Mouse (Mus musculus): ENCODE measurements around the gene Xkrx.
"Not testable (repeated sequence)": the region's sequence is repeated elsewhere in the genome, so short reads cannot be mapped to it uniquely, and the experiment has no call there.

The Xkrx gene

DNA sequence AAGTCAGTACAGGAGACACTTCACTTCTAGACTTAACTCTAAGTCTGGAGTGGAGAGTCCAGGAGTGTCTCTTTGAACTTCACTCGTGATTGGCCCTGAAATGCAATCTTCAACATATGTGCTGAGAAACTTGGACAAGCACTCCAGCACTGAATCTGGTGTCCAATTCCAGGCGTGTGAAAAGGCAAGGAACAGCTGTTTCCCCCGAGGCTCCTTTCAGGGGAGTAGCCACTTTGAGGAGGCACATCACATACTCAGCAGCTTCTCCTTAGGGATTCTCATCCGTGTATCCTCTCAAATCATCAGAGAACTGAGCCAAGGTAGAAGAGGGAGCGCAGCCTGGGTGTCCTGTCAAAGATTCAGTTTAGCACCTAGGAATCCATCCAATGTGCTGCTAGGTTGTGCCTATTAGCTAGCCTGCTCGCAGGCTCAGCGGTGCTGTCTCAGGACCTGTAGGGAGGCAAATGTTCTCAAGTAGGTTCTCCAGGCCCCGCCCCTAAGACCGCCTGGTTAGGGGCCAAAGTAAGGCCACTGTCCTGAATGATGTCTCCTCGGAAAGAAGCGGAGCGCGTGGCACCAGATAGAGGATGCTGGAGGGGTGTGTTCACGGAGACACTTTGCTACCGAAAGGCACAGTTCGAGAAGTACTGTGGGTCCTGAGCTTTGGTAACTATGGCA is at the start of gene Xkrx:
Xkrx (minus strand) TSS at position 34 of the 678 bp plus-strand sequence.
- in situ Hi-C loops (cut with MboI; ENCODE audit: low pct_unique_long_range_greater_than_20kb in 1 of 2, low sequenced_read_pairs in 2 of 2, unreplicated experiment in 1 of 2) = no loop called here

GRCm38 (mm10) chrX:134211151-134211642 is 49.3 kb upstream of the Xkrx start:
- in situ Hi-C loops (cut with MboI; ENCODE audit: low pct_unique_long_range_greater_than_20kb in 1 of 2, low sequenced_read_pairs in 2 of 2, unreplicated experiment in 1 of 2) = no loop called here

- in situ Hi-C loops (cut with MboI; ENCODE audit: low pct_unique_long_range_greater_than_20kb in 1 of 2, low sequenced_read_pairs in 2 of 2, unreplicated experiment in 1 of 2) = no loop called here
These were observed 46.6 kb upstream of the Xkrx start for GRCm38 (mm10) chrX:134208491-134208890.

GRCm38 (mm10) chrX:134187201-134187600 is 25.3 kb upstream of the Xkrx start, which contains the start of gene Arl13a:
Arl13a (plus strand) TSS chrX:134187501.
- in situ Hi-C loops (cut with MboI; ENCODE audit: low pct_unique_long_range_greater_than_20kb in 1 of 2, low sequenced_read_pairs in 2 of 2, unreplicated experiment in 1 of 2) = not testable (repeated sequence)

DNA sequence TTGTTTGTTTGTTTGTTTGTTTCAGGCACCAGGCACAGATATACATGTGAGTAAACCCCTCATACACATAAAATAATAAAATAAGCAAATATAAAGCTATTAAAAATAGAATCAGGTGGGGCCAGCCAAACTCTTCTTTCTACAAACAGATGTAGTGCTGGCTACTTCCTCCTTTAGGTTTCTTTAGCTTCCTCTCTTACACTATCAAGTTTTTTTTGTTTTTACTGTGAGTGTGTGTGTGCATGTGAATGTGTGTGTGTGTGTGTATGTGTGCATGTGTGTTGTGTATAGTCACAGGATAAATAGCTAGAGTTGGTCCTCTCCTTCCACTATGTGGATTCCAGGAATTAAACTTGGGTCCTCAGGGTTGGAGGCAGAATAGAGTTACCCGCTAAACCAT is 12.8 kb upstream of the Xkrx start:
- in situ Hi-C loops (cut with MboI; ENCODE audit: low pct_unique_long_range_greater_than_20kb in 1 of 2, low sequenced_read_pairs in 2 of 2, unreplicated experiment in 1 of 2) = no loop called here

DNA sequence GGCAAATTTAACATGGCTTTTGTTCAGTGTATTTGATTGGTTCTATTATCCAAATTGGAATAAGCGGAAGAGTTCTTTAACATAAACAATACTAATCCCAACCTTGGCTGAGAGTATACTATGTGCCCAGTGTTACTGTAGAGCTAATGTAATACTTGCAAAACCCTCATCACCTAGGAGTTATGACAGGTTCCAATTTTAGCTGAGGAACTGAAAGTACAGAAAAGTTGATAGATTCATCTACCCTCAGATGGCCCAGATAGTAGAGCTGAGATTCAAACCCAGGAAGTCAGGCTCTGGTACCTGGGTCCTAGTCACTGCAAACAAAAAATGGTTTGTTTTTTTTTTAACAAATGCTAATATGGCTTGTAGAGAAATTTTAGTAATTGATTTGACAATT is 8.7 kb upstream of the Xkrx start:
- in situ Hi-C loops (cut with MboI; ENCODE audit: low pct_unique_long_range_greater_than_20kb in 1 of 2, low sequenced_read_pairs in 2 of 2, unreplicated experiment in 1 of 2) = no loop called here

DNA sequence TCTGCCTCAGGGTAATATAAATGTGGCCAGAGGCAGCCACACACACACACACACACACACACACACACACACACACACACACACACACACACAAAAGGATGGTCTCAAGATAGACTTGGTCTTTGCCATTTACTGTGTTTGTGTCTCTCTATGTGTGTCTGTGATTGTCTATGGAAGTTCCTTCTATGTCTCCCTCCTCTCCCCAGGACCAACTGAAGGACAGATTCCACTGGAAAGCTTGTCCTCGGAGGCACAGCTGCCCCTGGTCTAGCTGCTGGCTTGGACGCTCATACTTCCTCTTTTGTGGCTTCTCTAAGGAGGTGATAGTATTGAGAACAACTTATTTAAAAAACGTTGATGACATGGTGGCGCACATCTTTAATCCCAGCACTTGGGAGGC is 1.6 kb upstream of the Xkrx start:
- in situ Hi-C loops (cut with MboI; ENCODE audit: low pct_unique_long_range_greater_than_20kb in 1 of 2, low sequenced_read_pairs in 2 of 2, unreplicated experiment in 1 of 2) = no loop called here

DNA sequence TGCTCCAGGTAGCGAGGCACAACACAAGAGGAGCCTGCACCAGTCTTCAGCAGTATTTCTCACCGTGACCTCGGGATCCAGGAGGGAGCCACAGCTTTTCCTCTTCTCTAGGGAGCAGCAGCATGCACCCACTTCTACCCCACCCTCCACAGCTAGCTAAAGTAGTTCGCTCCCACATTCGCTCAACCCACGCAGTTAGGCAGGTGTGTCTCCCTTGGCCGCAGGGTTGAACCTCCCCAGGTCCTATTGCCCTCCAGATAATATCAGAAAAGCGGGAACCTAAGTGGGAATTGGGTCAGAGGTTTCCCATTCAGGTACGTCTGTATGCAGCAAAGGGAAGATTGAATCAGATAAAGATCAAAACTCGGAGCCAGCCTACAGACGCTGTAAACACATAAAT is 950 bp upstream of the Xkrx start:
- in situ Hi-C loops (cut with MboI; ENCODE audit: low pct_unique_long_range_greater_than_20kb in 1 of 2, low sequenced_read_pairs in 2 of 2, unreplicated experiment in 1 of 2) = no loop called here

- in situ Hi-C loops (cut with MboI; ENCODE audit: low pct_unique_long_range_greater_than_20kb in 1 of 2, low sequenced_read_pairs in 2 of 2, unreplicated experiment in 1 of 2) = no loop called here
These were observed 1.4 kb downstream of the Xkrx start for GRCm38 (mm10) chrX:134160442-134160841.

DNA sequence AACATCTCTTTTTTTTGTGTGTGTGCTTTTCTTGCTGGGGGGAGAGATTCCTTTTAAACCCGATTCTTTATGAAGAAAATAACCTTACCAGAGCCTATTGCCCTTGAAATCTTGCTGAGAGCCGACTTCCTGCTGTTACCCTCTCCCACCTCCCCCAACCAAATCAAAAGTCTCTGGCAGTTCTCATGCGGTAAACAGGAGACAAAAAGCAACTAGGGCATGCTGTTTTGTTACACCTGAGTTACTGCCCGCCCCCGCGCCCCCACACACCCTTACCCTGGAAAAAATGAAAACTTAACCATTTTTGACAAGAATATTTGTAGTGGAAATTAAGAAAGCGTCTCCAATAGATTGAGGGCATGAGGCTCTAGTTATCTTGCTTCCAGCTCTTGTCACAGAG is 3.7 kb downstream of the Xkrx start:
- in situ Hi-C loops (cut with MboI; ENCODE audit: low pct_unique_long_range_greater_than_20kb in 1 of 2, low sequenced_read_pairs in 2 of 2, unreplicated experiment in 1 of 2) = no loop called here

DNA sequence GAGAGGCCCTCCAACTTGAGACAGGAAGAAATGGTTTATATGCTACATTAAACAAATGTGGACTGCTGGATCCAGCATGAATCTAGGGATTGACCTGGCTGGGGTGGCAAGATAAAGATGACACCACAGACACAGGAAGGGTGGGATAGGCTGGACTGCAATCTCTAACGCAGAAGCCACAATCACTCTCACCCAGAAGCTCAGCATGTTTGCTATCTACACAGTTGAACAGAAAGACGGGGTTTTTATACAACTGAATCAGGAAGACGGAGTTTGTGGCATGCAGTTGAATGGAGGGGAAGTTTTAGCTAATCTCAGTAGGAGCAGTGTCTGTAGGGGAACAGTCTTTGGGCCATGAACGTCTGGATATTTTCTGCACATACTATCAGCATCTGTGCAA is 19.9 kb downstream of the Xkrx start:
- in situ Hi-C loops (cut with MboI; ENCODE audit: low pct_unique_long_range_greater_than_20kb in 1 of 2, low sequenced_read_pairs in 2 of 2, unreplicated experiment in 1 of 2) = loop anchor here in 1 of 2 experiments (25.0 kb wide), 1 partner anchor 370 kb away; no protein-coding TSS in a partner anchor

DNA sequence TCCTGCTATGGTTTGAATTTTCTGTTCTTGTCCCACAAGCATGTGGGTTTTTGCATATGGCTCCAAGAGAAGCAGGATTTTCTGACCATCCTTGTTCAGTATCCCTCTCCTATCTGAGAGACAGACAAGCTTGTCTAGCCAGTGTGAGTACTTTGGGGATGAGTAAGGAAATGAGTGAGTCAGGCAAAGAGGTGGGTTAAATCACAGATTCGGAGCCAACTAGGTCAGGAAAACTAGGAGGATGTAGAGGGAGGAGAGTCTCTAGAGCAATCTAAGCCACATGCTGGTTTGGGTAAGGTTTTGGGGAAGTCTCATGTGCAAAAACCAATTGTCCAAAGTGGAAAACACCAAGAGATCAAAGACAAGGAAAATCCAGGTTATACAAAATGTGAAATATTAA is 20.3 kb downstream of the Xkrx start:
- in situ Hi-C loops (cut with MboI; ENCODE audit: low pct_unique_long_range_greater_than_20kb in 1 of 2, low sequenced_read_pairs in 2 of 2, unreplicated experiment in 1 of 2) = loop anchor here in 1 of 2 experiments (25.0 kb wide), 1 partner anchor 371 kb away; no protein-coding TSS in a partner anchor

DNA sequence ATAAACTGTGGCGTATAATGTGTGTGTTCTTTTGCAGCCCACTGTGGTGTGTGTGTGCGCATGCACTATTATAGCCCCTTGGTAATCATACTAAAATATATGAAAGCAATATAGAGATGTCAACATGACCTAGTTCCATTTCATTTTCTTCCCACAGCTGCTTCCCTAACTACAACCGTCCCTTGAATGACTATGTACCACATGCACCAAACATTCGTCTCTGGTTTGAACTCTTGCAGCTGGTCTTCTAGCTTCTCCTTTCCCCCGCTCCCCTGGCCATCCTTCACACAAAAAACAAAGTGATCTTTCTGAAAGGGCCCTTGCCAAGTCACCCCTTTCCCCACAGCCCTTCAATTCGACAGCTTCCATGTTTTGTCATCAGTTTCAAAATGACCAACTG is 21.9 kb downstream of the Xkrx start:
- in situ Hi-C loops (cut with MboI; ENCODE audit: low pct_unique_long_range_greater_than_20kb in 1 of 2, low sequenced_read_pairs in 2 of 2, unreplicated experiment in 1 of 2) = loop anchor here in 1 of 2 experiments (25.0 kb wide), 1 partner anchor 372 kb away; no protein-coding TSS in a partner anchor

DNA sequence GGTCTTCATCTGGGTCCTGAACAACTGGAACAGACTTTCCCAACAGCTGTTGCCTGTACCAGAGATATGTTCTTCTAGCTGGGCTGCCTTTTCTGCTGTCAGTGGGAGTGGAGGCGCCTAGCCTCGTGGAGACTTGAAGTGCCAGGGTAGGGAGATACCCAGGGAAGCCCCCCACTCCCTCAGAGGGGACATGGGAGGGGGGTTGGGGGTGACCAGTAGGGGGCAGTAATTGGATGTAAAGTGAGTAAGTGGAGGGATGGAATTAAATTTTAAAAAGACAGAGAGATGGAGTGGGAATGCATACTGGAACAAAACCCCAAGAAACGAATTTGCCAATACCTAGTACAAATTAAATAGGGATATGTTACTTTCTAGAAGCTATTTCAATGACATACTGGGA is 28.1 kb downstream of the Xkrx start:
- in situ Hi-C loops (cut with MboI; ENCODE audit: low pct_unique_long_range_greater_than_20kb in 1 of 2, low sequenced_read_pairs in 2 of 2, unreplicated experiment in 1 of 2) = loop anchor here in 1 of 2 experiments (25.0 kb wide), 1 partner anchor 378 kb away; no protein-coding TSS in a partner anchor

DNA sequence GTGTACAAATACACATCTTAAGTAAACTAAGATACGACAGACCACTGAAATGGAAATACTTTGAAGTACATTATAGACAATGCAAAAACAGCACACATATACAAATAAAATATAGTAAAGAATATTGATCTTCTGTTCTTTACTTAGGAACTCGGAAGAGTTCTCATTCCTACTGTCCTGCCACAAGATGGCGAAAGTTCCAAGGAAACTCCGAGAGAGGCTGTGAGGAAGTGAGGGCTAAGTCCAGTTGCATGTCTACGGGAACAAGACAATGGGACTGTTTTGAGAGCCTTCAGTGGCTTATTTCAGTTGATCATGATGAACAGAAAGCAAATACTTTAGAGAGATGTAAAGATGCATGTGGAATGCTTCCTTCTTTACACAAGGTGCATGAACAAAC is 29.6 kb downstream of the Xkrx start:
- in situ Hi-C loops (cut with MboI; ENCODE audit: low pct_unique_long_range_greater_than_20kb in 1 of 2, low sequenced_read_pairs in 2 of 2, unreplicated experiment in 1 of 2) = loop anchor here in 1 of 2 experiments (25.0 kb wide), 1 partner anchor 380 kb away; no protein-coding TSS in a partner anchor

DNA sequence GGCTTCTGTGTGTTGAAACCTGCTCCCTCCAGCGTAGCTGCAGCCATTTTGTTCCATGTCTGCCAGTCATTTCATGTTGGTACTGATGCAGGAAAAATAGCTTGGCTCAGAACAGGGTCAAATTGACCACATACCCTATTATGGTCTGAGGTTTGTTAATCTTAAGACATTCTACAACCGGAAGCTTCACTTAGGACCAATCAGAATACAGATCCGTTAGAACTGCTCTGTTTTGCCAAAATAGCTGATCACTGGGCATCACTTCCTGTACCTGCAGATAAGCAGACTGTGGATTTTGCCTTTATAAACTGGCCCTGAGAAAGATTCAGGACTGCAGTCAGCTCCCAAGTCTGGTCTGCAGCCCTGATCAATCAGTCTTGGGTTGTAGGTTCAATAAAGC is 33.3 kb downstream of the Xkrx start:
- in situ Hi-C loops (cut with MboI; ENCODE audit: low pct_unique_long_range_greater_than_20kb in 1 of 2, low sequenced_read_pairs in 2 of 2, unreplicated experiment in 1 of 2) = loop anchor here in 1 of 2 experiments (25.0 kb wide), 1 partner anchor 384 kb away; no protein-coding TSS in a partner anchor

GRCm38 (mm10) chrX:134116417-134116816 is 45.5 kb downstream of the Xkrx start:
- in situ Hi-C loops (cut with MboI; ENCODE audit: low pct_unique_long_range_greater_than_20kb in 1 of 2, low sequenced_read_pairs in 2 of 2, unreplicated experiment in 1 of 2) = no loop called here

GRCm38 (mm10) chrX:134111767-134112166 is 50.1 kb downstream of the Xkrx start:
- in situ Hi-C loops (cut with MboI; ENCODE audit: low pct_unique_long_range_greater_than_20kb in 1 of 2, low sequenced_read_pairs in 2 of 2, unreplicated experiment in 1 of 2) = no loop called here

GRCm38 (mm10) chrX:134102641-134103040 is 59.2 kb downstream of the Xkrx start:
- in situ Hi-C loops (cut with MboI; ENCODE audit: low pct_unique_long_range_greater_than_20kb in 1 of 2, low sequenced_read_pairs in 2 of 2, unreplicated experiment in 1 of 2) = no loop called here

All from mouse embryonic stem cell (cell line).